Mouse (Mus musculus): ENCODE results near the gene Rcn1.

GRCm38 (mm10) chr2:105390653-105391413, 8.3 kb downstream of the Rcn1 start:
- TF ChIP-seq CTCF (IDR thresholded peaks at IDR 0.05; ENCODE audit: extremely low read depth, insufficient read length, insufficient replicate concordance, low read depth, low read length) (no peak), POLR2A (IDR thresholded peaks at IDR 0.05; ENCODE audit: low read depth, low read length) (no peak)
